Mouse (Mus musculus): ENCODE measurements around the gene Gm11627.

GRCm38 (mm10) chr11:102619449-102619848 lies 40.2 kb upstream of the Gm11627 start:
- TF ChIP-seq GATA1 (IDR thresholded peaks at IDR 0.05; ENCODE audit: borderline replicate concordance, low read length) (no peak), FLI1 (IDR thresholded peaks at IDR 0.05; ENCODE audit: low read length) (no peak)

Measured in megakaryocyte, embryonic 14.5 days (primary cell).